Mouse (Mus musculus): ENCODE results near the gene Chd3. TPM values are rescaled to one million over a fixed set of nuclear protein-coding genes. Genes with fewer than 3 reads are reported as not detected.
A peak's percentile ranks its signal among the peaks of the same experiment; 100 is the strongest.

Chd3 gene
- polyA plus RNA-seq, 1 experiment, result 278 TPM

DNA sequence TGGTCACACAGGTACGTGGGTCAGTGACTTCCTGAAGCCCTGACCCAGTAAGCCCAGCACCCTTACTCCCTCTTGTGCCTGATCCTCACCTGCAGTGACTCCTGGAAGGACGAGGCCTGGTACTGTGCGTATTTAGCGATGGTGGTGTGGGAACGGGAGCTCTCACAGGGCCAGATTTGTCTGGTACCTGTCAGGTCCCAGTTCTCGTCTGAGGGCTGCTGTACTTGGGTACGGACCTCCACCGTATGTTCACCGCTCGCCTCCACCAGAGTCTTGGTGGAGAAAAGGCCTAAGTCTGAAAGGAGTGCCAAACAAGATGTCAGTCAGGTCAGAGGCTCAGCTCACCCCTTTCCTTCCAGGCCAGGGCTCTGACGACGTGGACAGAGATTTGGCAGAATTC is 32.8 kb upstream of the Chd3 start:
- TF ChIP-seq POLR2A (IDR thresholded peaks at IDR 0.05; ENCODE audit: insufficient read depth, low read depth, low read length) (no peak), CTCF (IDR thresholded peaks at IDR 0.05; ENCODE audit: insufficient read depth, low read depth, low read length) (no peak)
- 77% methylated on average over 12 of the region's 12 CpGs for WGBS
- H3K4me1 ChIP-seq (ENCODE audit: control insufficient read depth, insufficient read depth, low read length), result peaks cover 19% of the 10 kb centered on the region
- no peak overlapping the region for H3K27ac ChIP-seq (ENCODE audit: insufficient read depth, low read depth, low read length)
- H3K4me3 ChIP-seq (ENCODE audit: insufficient read depth, low read depth, low read length), result no peak overlapping the region

GRCm38 (mm10) chr11:69401210-69401637 is 32.0 kb upstream of the Chd3 start:
- no peak overlapping the region for H3K4me3 ChIP-seq (ENCODE audit: insufficient read depth, low read depth, low read length)
- no peak for TF ChIP-seq POLR2A (IDR thresholded peaks at IDR 0.05; ENCODE audit: insufficient read depth, low read depth, low read length)
- TF ChIP-seq CTCF (IDR thresholded peaks at IDR 0.05; ENCODE audit: insufficient read depth, low read depth, low read length), result peak; percentile 57
- H3K4me1 ChIP-seq (ENCODE audit: control insufficient read depth, insufficient read depth, low read length), result peaks cover 25% of the 10 kb centered on the region
- 12% methylated on average over 22 of the region's 22 CpGs for WGBS
- no peak overlapping the region for H3K27ac ChIP-seq (ENCODE audit: insufficient read depth, low read depth, low read length)

- Histone ChIP-seq H3K4me1 (ENCODE audit: control insufficient read depth, insufficient read depth, low read length) (peaks cover 25% of the 10 kb centered on the region), H3K4me3 (ENCODE audit: insufficient read depth, low read depth, low read length) (no peak overlapping the region), H3K27ac (ENCODE audit: insufficient read depth, low read depth, low read length) (no peak overlapping the region)
- WGBS, result 87% methylated on average over 25 of the region's 25 CpGs
- TF ChIP-seq CTCF (IDR thresholded peaks at IDR 0.05; ENCODE audit: insufficient read depth, low read depth, low read length) (no peak), POLR2A (IDR thresholded peaks at IDR 0.05; ENCODE audit: insufficient read depth, low read depth, low read length) (no peak)
Observed at GRCm38 (mm10) chr11:69400083-69400850, 31.1 kb upstream of the Chd3 start.

GRCm38 (mm10) chr11:69399201-69400082 is 30.2 kb upstream of the Chd3 start:
- H3K4me3 ChIP-seq (ENCODE audit: insufficient read depth, low read depth, low read length), result no peak overlapping the region
- H3K27ac ChIP-seq (ENCODE audit: insufficient read depth, low read depth, low read length), result no peak overlapping the region
- peaks cover 25% of the 10 kb centered on the region for H3K4me1 ChIP-seq (ENCODE audit: control insufficient read depth, insufficient read depth, low read length)
- TF ChIP-seq CTCF (IDR thresholded peaks at IDR 0.05; ENCODE audit: insufficient read depth, low read depth, low read length), result no peak
- TF ChIP-seq POLR2A (IDR thresholded peaks at IDR 0.05; ENCODE audit: insufficient read depth, low read depth, low read length), result no peak
- 58% methylated on average over 66 of the region's 66 CpGs for WGBS

DNA sequence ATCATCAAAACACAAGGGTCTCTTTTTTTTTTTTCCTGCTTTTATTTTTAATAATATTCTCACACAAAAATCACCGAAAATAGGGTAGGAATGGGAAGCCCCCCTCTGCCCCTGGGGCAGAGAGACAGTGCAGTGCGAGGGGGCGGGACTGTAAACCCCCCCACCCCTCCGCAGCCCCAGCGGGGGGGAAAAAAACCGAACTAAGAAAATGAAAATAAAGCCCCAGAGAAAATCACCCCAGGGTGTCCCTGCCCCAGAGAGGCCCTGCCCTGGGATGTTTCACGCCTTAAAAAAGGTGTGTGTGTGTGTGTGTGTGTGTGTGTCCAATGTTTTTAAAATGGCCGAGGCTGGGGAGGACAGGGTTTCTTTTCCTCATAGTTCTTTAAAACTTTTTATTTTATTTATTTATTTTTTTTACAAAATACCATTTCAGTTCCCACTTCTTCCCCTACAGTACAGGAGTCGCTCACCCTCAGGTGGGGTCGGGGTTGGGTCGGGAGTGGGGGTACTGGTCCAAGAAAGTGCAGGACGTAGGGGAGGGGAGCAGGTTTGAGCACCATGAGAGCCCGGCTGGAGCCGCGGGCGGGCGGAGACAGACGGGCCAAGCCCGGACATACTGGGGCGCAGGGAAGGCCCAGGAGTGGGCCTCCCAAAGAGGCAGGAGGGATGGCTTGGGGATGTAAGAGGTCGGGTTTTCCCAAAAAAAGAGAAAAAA is 29.4 kb upstream of the Chd3 start:
- H3K4me1 ChIP-seq (ENCODE audit: control insufficient read depth, insufficient read depth, low read length), result peaks cover 25% of the 10 kb centered on the region
- no peak for TF ChIP-seq CTCF (IDR thresholded peaks at IDR 0.05; ENCODE audit: insufficient read depth, low read depth, low read length)
- no peak for TF ChIP-seq POLR2A (IDR thresholded peaks at IDR 0.05; ENCODE audit: insufficient read depth, low read depth, low read length)
- WGBS, result 53% methylated on average over 21 of the region's 21 CpGs
- no peak overlapping the region for H3K27ac ChIP-seq (ENCODE audit: insufficient read depth, low read depth, low read length)
- no peak overlapping the region for H3K4me3 ChIP-seq (ENCODE audit: insufficient read depth, low read depth, low read length)

- H3K4me3 ChIP-seq (ENCODE audit: insufficient read depth, low read depth, low read length), result 0 out of 2 replicates have a peak within 1 kb of the TSS, but pooled peaks have one; percentile 1
Observed at GRCm38 (mm10) chr11:69398059-69398458, 28.9 kb upstream of the Chd3 start, which contains the start of gene Tmem88. Gene Tmem88 (minus strand): TSS chr11:69398234.

DNA sequence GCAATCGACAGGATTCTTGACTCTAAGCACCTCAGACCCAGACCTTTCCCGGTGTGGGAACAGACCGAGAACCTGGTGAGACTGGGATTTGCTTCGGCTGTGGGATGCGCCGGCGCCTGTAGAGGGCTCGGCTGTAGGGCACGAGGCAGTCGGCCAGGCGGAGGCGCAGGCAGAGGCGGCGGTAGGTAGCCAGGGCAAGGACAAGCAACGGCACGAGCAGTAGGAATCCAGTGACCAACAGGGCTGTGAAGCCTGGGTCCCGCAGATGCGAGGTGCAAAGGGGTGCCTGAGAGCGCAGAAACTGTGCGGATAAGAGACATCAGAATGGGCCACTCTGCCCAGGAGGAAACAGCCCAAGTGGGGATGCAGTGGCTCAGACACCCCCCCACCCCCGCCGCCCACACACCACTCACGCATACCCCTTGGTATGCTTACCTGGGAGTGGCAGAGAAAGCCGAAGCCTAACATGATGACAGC is 28.4 kb upstream of the Chd3 start:
- WGBS, result 30% methylated on average over 24 of the region's 24 CpGs
- TF ChIP-seq POLR2A (IDR thresholded peaks at IDR 0.05; ENCODE audit: insufficient read depth, low read depth, low read length) (no peak), CTCF (IDR thresholded peaks at IDR 0.05; ENCODE audit: insufficient read depth, low read depth, low read length) (no peak)
- H3K4me3 ChIP-seq (ENCODE audit: insufficient read depth, low read depth, low read length), result 0 out of 2 replicates have a peak overlapping the region, but pooled peaks have one; percentile 1
- peak overlapping the region; percentile 8; the same call in 1 of the 2 replicates for H3K27ac ChIP-seq (ENCODE audit: insufficient read depth, low read depth, low read length)
- H3K4me1 ChIP-seq (ENCODE audit: control insufficient read depth, insufficient read depth, low read length), result peaks cover 25% of the 10 kb centered on the region

More at GRCm38 (mm10) chr11:69398059-69398458, 28.9 kb upstream of the Chd3 start, which contains the start of gene Tmem88:
- 19% methylated on average over 16 of the region's 16 CpGs for WGBS
- Histone ChIP-seq H3K4me1 (ENCODE audit: control insufficient read depth, insufficient read depth, low read length) (peaks cover 25% of the 10 kb centered on the region), H3K27ac (ENCODE audit: insufficient read depth, low read depth, low read length) (peak within 1 kb of the TSS; percentile 8; the same call in 1 of the 2 replicates)
- TF ChIP-seq POLR2A (IDR thresholded peaks at IDR 0.05; ENCODE audit: insufficient read depth, low read depth, low read length) (no peak), CTCF (IDR thresholded peaks at IDR 0.05; ENCODE audit: insufficient read depth, low read depth, low read length) (no peak)

DNA sequence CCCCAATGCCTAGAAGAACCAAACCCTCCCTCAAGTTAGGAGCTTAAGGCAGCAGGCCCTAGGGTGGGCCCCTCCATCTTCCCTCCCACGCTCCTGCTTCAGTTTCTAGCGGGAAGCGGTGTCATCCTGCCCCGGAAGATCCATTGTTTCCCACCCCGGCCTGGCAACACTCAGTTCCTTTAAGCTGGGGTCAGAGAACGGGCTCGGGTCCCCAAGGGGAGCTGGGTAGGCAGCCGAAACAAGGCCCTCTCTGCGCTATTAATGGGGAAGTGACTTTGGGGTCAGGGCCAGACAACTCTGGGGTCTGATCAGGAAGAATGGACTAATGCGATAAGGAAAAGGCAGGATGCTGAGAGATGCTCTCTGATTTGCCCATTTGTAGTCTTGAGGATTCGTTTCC is 27.6 kb upstream of the Chd3 start:
- H3K4me1 ChIP-seq (ENCODE audit: control insufficient read depth, insufficient read depth, low read length), result peaks cover 25% of the 10 kb centered on the region
- no peak for TF ChIP-seq CTCF (IDR thresholded peaks at IDR 0.05; ENCODE audit: insufficient read depth, low read depth, low read length)
- TF ChIP-seq POLR2A (IDR thresholded peaks at IDR 0.05; ENCODE audit: insufficient read depth, low read depth, low read length), result no peak
- peak overlapping the region; percentile 72 for H3K4me3 ChIP-seq (ENCODE audit: insufficient read depth, low read depth, low read length)
- 27% methylated on average over 11 of the region's 11 CpGs for whole genome bisulfite sequencing
- no peak overlapping the region; the same call in 1 of the 2 replicates for H3K27ac ChIP-seq (ENCODE audit: insufficient read depth, low read depth, low read length)

Measured in olfactory bulb, adult 2 months (tissue).